Mouse (Mus musculus): ENCODE measurements around the gene Sry. TPM values are rescaled to one million over a fixed set of nuclear protein-coding genes. Genes with fewer than 3 reads are reported as not detected.

Sry gene
- not detected in 2 replicates for polyA plus RNA-seq (2014; fragmentation: Nextera tagmentation; extraction: Ambion mirVana)

GRCm38 (mm10) chrY:2663558-2663957 lies at the start of gene Sry:
Sry (minus strand) TSS chrY:2663658.
- ATAC-seq (ENCODE audit: insufficient read depth) (no peak), DNase-seq (no peak)
- H3K36me3 ChIP-seq (ENCODE audit: insufficient read depth): no peaks in the 10 kb centered on the region
- H3K4me2 ChIP-seq: no peak within 1 kb of the TSS
- no peaks in the 10 kb centered on the region for H3K27me3 ChIP-seq (ENCODE audit: insufficient read depth, low read length)
- no peak for TF ChIP-seq CTCF (IDR thresholded peaks at IDR 0.05; ENCODE audit: low read depth)
- H3K9me3 ChIP-seq (ENCODE audit: low read depth, low read length): no peaks in the 10 kb centered on the region
- H3K27ac ChIP-seq (ENCODE audit: low read depth): no peak within 1 kb of the TSS
- H3K4me1 ChIP-seq (ENCODE audit: insufficient read depth): no peaks in the 10 kb centered on the region
- H3K9ac ChIP-seq: no peak within 1 kb of the TSS
- H3K4me3 ChIP-seq (ENCODE audit: low read depth, low read length): no peak within 1 kb of the TSS
- WGBS: 39% methylated on average over 2 of the region's 2 CpGs

Other genes starting within 250 kb of the Sry start
- gene H2al2c, start 64.6 kb downstream of the Sry start, polyA plus RNA-seq (2014; fragmentation: Nextera tagmentation; extraction: Ambion mirVana): not detected in 2 replicates
- gene H2al2b, start 57.0 kb upstream of the Sry start, polyA plus RNA-seq (2014; fragmentation: Nextera tagmentation; extraction: Ambion mirVana): not detected in 2 replicates
- gene Gm4064, start 132.5 kb upstream of the Sry start, polyA plus RNA-seq (2014; fragmentation: Nextera tagmentation; extraction: Ambion mirVana): not detected in 2 replicates
- not detected in 2 replicates for gene Rbmy, start 167.0 kb upstream of the Sry start, polyA plus RNA-seq (2014; fragmentation: Nextera tagmentation; extraction: Ambion mirVana)
- not detected in 2 replicates for gene Gm10256, start 167.0 kb upstream of the Sry start, polyA plus RNA-seq (2014; fragmentation: Nextera tagmentation; extraction: Ambion mirVana)
- gene Gm10352, start 237.3 kb upstream of the Sry start, polyA plus RNA-seq (2014; fragmentation: Nextera tagmentation; extraction: Ambion mirVana): not detected in 2 replicates

Data from lung, embryonic 14.5 days (tissue).